In genomic region chrX:57339220-57339619, GRCm38 (mm10) we compare ENCODE assay signal across 9 mouse cellular contexts. TPM values are rescaled to one million over a fixed set of nuclear protein-coding genes. Genes with fewer than 3 reads are reported as not detected.
A peak's percentile ranks its signal among the peaks of the same experiment; 100 is the strongest.
DNase-seq lines count a peak whose midpoint lies in the region; ATAC-seq and TF ChIP-seq lines count a peak whose summit lies in the region.
"Had no signal": no experiment of that assay in that cellular context is flagged by ENCODE, and none has a peak within 500 bp of the region (broad histone marks: within the 10 kb centered on the region; RNA-seq: fewer than 3 reads in every experiment).

No protein-coding gene starts in this region.

- 0 out of 2 replicates have a peak, but pooled peaks have one; percentile 20 for ATAC-seq in forebrain, embryonic 16.5 days
- no peak for ATAC-seq in forebrain, embryonic 13.5 days
- no peak for ATAC-seq in stomach, embryonic 16.5 days (ENCODE audit: insufficient read depth, low FRiP score)
- ATAC-seq in stomach, postnatal 0 days (ENCODE audit: low FRiP score, low TSS enrichment): no peak

- TF ChIP-seq EP300 in stomach, postnatal 0 days (optimal IDR thresholded peaks at IDR 0.05): no peak

- WGBS in forebrain, embryonic 16.5 days: 61% methylated on average over 4 of the region's 4 CpGs
- WGBS in forebrain, embryonic 13.5 days: 77% methylated on average over 4 of the region's 4 CpGs
- WGBS in stomach, embryonic 16.5 days: 53% methylated on average over 4 of the region's 4 CpGs
- 58% methylated on average over 4 of the region's 4 CpGs for whole genome bisulfite sequencing in stomach, postnatal 0 days

- H3K4me3 ChIP-seq in forebrain, embryonic 16.5 days (replicated peaks; ENCODE audit: low read length): no peak overlapping the region
- no peak overlapping the region for H3K4me3 ChIP-seq in forebrain, embryonic 13.5 days
- H3K4me3 ChIP-seq in stomach, embryonic 16.5 days (replicated peaks; ENCODE audit: low read length): no peak overlapping the region
- no peak overlapping the region for H3K4me3 ChIP-seq in stomach, postnatal 0 days (ENCODE audit: low read depth, low read length)

- no peak overlapping the region for H3K9ac ChIP-seq in forebrain, embryonic 16.5 days (replicated peaks; ENCODE audit: low read depth, low read length)
- no peak overlapping the region for H3K9ac ChIP-seq in forebrain, embryonic 13.5 days
- no peak overlapping the region for H3K9ac ChIP-seq in stomach, embryonic 16.5 days (ENCODE audit: low read length)
- no peak overlapping the region for H3K9ac ChIP-seq in stomach, postnatal 0 days (ENCODE audit: low read length)

- H3K36me3 ChIP-seq in forebrain, embryonic 16.5 days (ENCODE audit: control insufficient read depth, insufficient read depth): no peaks in the 10 kb centered on the region
- no peaks in the 10 kb centered on the region for H3K36me3 ChIP-seq in forebrain, embryonic 13.5 days (ENCODE audit: poor library complexity, severe bottlenecking)
- no peaks in the 10 kb centered on the region for H3K36me3 ChIP-seq in stomach, embryonic 16.5 days (ENCODE audit: control insufficient read depth, insufficient read depth, low read length)
- H3K36me3 ChIP-seq in stomach, postnatal 0 days (ENCODE audit: control insufficient read depth, insufficient read depth, low read length): no peaks in the 10 kb centered on the region

- H3K4me2 ChIP-seq in forebrain, embryonic 16.5 days (ENCODE audit: low read length): no peak overlapping the region; the same call in 1 of the 2 replicates
- H3K4me2 ChIP-seq in forebrain, embryonic 13.5 days: no peak overlapping the region
- 0 out of 2 replicates have a peak overlapping the region, but pooled peaks have one; percentile 29 for H3K4me2 ChIP-seq in stomach, embryonic 16.5 days (ENCODE audit: low read depth, low read length)
- H3K4me2 ChIP-seq in stomach, postnatal 0 days (replicated peaks; ENCODE audit: low read depth): no peak overlapping the region

- H3K9me3 ChIP-seq in forebrain, embryonic 16.5 days (ENCODE audit: control insufficient read depth, low read length): no peaks in the 10 kb centered on the region
- H3K9me3 ChIP-seq in forebrain, embryonic 13.5 days (replicated peaks): no peaks in the 10 kb centered on the region
- no peaks in the 10 kb centered on the region for H3K9me3 ChIP-seq in stomach, embryonic 16.5 days (replicated peaks; ENCODE audit: control insufficient read depth, low read length)
- H3K9me3 ChIP-seq in stomach, postnatal 0 days (ENCODE audit: control insufficient read depth, low read length): no peaks in the 10 kb centered on the region

- no peaks in the 10 kb centered on the region for H3K27me3 ChIP-seq in forebrain, embryonic 16.5 days (replicated peaks; ENCODE audit: control insufficient read depth, insufficient read depth, low read length)
- H3K27me3 ChIP-seq in forebrain, embryonic 13.5 days: no peaks in the 10 kb centered on the region
- no peaks in the 10 kb centered on the region for H3K27me3 ChIP-seq in stomach, embryonic 16.5 days (ENCODE audit: control insufficient read depth, insufficient read depth, low read length)
- H3K27me3 ChIP-seq in stomach, postnatal 0 days (ENCODE audit: control insufficient read depth, insufficient read depth, low read length): no peaks in the 10 kb centered on the region

- no peak for TF ChIP-seq CTCF in stomach, postnatal 0 days (IDR thresholded peaks at IDR 0.05; ENCODE audit: low read depth)

- no peak overlapping the region for H3K27ac ChIP-seq in forebrain, embryonic 16.5 days (ENCODE audit: low read length)
- no peak overlapping the region for H3K27ac ChIP-seq in forebrain, embryonic 13.5 days
- H3K27ac ChIP-seq in stomach, embryonic 16.5 days (ENCODE audit: low read length): no peak overlapping the region; the same call in 1 of the 2 replicates
- H3K27ac ChIP-seq in stomach, postnatal 0 days (replicated peaks): no peak overlapping the region

- peak; percentile 8 for DNase-seq in kidney, adult 9 months
- DNase-seq in kidney, adult 11 months: no peak
- DNase-seq in stomach, postnatal 0 days (ENCODE audit: low spot score): no peak
- no peak for DNase-seq in frontal cortex, postnatal 25 days (ENCODE audit: low spot score in 2 of 2)
- DNase-seq in frontal cortex, adult 2 months (ENCODE audit: extremely low spot score in 1 of 2, low spot score in 1 of 2): no peak
- DNase-seq: layer of hippocampus, adult 9-11 months had no signal

- no peaks in the 10 kb centered on the region for H3K4me1 ChIP-seq in forebrain, embryonic 16.5 days (replicated peaks; ENCODE audit: control insufficient read depth, insufficient read depth, low read length)
- H3K4me1 ChIP-seq in forebrain, embryonic 13.5 days: no peaks in the 10 kb centered on the region
- H3K4me1 ChIP-seq in stomach, embryonic 16.5 days (ENCODE audit: control insufficient read depth, insufficient read depth, low read length): no peaks in the 10 kb centered on the region
- no peaks in the 10 kb centered on the region for H3K4me1 ChIP-seq in stomach, postnatal 0 days (replicated peaks; ENCODE audit: control insufficient read depth, insufficient read depth)

RNA-seq across cellular contexts. Expression of gene Arhgef6, which starts 0.7 kb away (rescaled TPM):
- 4.9 and 6.4 TPM in 2 replicates for polyA plus RNA-seq in forebrain, embryonic 16.5 days (2015; fragmentation: Nextera tagmentation; extraction: Ambion mirVana)
- polyA plus RNA-seq in forebrain, embryonic 13.5 days (2015; fragmentation: Nextera tagmentation; extraction: Ambion mirVana): 4.4 and 6.4 TPM in 2 replicates
- polyA plus RNA-seq in stomach, embryonic 16.5 days (2015; fragmentation: Nextera tagmentation; extraction: Ambion mirVana): 6.8 and 7.9 TPM in 2 replicates
- polyA plus RNA-seq in stomach, postnatal 0 days (2015; fragmentation: Nextera tagmentation; extraction: Ambion mirVana): 3.6 and 4.1 TPM in 2 replicates
- polyA plus RNA-seq in frontal cortex, adult 2 months (2012; rRNA removed): 37.2 and 37.9 TPM in 2 replicates

RNA-seq across cellular contexts. Expression of gene Rbmx, which starts 53.6 kb away (rescaled TPM):
- 255 and 280 TPM in 2 replicates for polyA plus RNA-seq in forebrain, embryonic 16.5 days (2015; fragmentation: Nextera tagmentation; extraction: Ambion mirVana)
- 285 and 301 TPM in 2 replicates for polyA plus RNA-seq in forebrain, embryonic 13.5 days (2015; fragmentation: Nextera tagmentation; extraction: Ambion mirVana)
- polyA plus RNA-seq in stomach, embryonic 16.5 days (2015; fragmentation: Nextera tagmentation; extraction: Ambion mirVana): 83.8 and 90.4 TPM in 2 replicates
- polyA plus RNA-seq in stomach, postnatal 0 days (2015; fragmentation: Nextera tagmentation; extraction: Ambion mirVana): 37.2 and 37.9 TPM in 2 replicates
- polyA plus RNA-seq in frontal cortex, adult 2 months (2012; rRNA removed): 97.5 and 100 TPM in 2 replicates
